Mouse (Mus musculus) limb, embryonic 15.5 days (tissue): ENCODE data around the gene Myh2. TPM values are rescaled to one million over a fixed set of nuclear protein-coding genes. Genes with fewer than 3 reads are reported as not detected.

Source experiments
- ATAC-seq: fragments of 200-750 bp; cut with Nextera tagmentation; 2 replicates; pipeline ENCODE4 v1.8.0; 2017; ENCODE audit warnings: low read depth, moderate TSS enrichment; ENCODE audit not compliant: insufficient number of reproducible peaks, low FRiP score, low TSS enrichment
- H3K27ac ChIP-seq: fragments of 300-500 bp; sonication (generic); 2 replicates; pipeline ENCODE4 v1.5.1; 2015; ENCODE audit warnings: moderate library complexity, mild to moderate bottlenecking, inconsistent platforms
- H3K27me3 ChIP-seq: fragments of 300-500 bp; sonication (generic); 2 replicates; pipeline ENCODE4 v1.6.1; 2015; ENCODE audit warnings: inconsistent platforms
- H3K36me3 ChIP-seq: fragments of 300-500 bp; sonication (generic); 2 replicates; pipeline ENCODE4 v1.6.1; 2015; ENCODE audit warnings: inconsistent platforms
- H3K4me1 ChIP-seq: fragments of 300-500 bp; sonication (generic); 2 replicates; pipeline ENCODE4 v1.6.1; 2015; ENCODE audit warnings: inconsistent platforms
- H3K4me2 ChIP-seq: fragments of 300-500 bp; sonication (generic); 2 replicates; pipeline ENCODE4 v1.6.1; 2015; ENCODE audit warnings: mild to moderate bottlenecking, inconsistent platforms
- H3K4me3 ChIP-seq: fragments of 300-500 bp; sonication (generic); 2 replicates; pipeline ENCODE4 v1.5.1; 2015; ENCODE audit warnings: mild to moderate bottlenecking, inconsistent platforms
- H3K9ac ChIP-seq: fragments of 300-500 bp; sonication (generic); 2 replicates; pipeline ENCODE4 v1.6.1; 2015; ENCODE audit warnings: inconsistent platforms
- H3K9me3 ChIP-seq: fragments of 300-500 bp; sonication (generic); 2 replicates; pipeline ENCODE4 v1.6.1; 2016; ENCODE audit warnings: inconsistent platforms
- WGBS: fragments of 180-500 bp; shearing (Covaris S2); methylation state at CpG from one replicate; pipeline ENCODE4 v1.1.7; 2015; 5-methylcytosine and 5-hydroxymethylcytosine counted together
- polyA plus RNA-seq: library from polyadenylated mRNA; unstranded; fragments of >200 nt; fragmentation: Nextera tagmentation; extraction: Ambion mirVana; gene quantifications from 2 replicates; pipeline ENCODE4 v1.2.1, GENCODE M21; 2015

Gene Myh2
- polyA plus RNA-seq, 1 experiment from 2014 or later: 0.27 TPM

DNA sequence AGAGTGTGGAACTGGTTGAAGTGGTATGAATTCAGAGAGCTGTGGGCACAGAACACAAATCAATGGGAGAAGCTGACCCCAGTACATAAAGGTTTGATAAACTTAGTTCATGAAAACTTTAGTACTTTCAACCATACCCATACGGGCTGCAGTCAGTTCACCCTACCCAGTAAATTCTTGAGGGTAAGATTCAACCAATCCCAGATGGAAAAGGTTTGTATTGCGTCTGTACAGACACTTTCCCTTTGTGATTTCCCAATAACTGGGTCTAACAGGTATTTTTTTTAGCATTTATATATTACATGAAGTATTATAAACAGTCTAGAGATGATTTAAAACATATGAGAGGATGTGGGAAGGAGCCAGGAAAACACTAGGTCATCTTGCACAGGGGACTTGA, 15.2 kb upstream of the Myh2 start:
- Histone ChIP-seq H3K9ac (no peak overlapping the region), H3K4me1 (peaks cover 3% of the 10 kb centered on the region; the same call in 1 of the 2 replicates), H3K9me3 (no peaks in the 10 kb centered on the region), H3K4me3 (no peak overlapping the region), H3K36me3 (no peaks in the 10 kb centered on the region), H3K27me3 (no peaks in the 10 kb centered on the region), H3K27ac (no peak overlapping the region), H3K4me2 (no peak overlapping the region)
- WGBS: 55% methylated on average over 2 of the region's 2 CpGs
- no peak for ATAC-seq

DNA sequence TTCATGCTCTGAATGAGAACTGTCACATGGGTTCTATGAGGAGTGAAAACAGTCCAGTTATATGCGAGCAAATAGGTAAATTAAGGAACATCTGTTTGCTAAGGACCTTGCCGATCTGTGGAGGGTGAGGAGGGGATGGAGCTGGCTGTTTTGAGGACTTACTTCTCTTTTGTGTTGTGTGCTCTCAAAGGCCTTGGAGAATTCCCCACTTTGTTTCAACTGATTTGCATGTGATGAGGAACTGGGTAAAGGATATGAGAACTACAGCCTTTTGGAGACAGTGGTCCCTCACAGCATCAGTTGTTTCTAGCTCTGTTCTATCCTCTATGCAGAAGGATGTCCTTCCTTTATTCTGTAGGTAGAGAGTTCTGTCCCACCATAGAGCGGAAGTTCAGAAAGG, 10.7 kb upstream of the Myh2 start:
- no peaks in the 10 kb centered on the region for H3K9me3 ChIP-seq

DNA sequence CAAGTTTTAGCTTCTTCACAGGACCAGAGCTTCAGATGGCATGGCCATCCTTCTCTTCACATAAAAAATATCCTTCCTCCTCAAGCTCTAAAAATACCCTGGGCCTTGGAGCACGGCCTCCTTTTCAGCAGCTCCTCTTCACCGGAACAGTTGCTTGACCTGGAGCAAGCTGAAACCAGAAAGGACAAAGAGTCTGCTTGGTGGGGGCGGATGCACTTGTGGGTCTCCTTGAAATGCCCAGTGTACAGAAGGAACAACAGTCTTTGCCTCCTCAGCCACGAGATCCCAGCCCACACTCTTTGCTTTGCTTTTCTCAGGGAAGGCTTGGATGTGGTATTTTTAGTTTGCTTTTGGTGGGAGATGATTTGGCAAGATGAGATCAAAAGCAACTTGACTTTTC, 7.1 kb upstream of the Myh2 start:
- WGBS: 83% methylated on average over 4 of the region's 4 CpGs
- ATAC-seq: no peak
- H3K36me3 ChIP-seq: no peaks in the 10 kb centered on the region

More for the DNA sequence above, 10.7 kb upstream of the Myh2 start:
- no peak overlapping the region for H3K4me2 ChIP-seq
- no peaks in the 10 kb centered on the region for H3K4me1 ChIP-seq
- no peaks in the 10 kb centered on the region for H3K36me3 ChIP-seq
- H3K4me3 ChIP-seq: no peak overlapping the region
- no peak for ATAC-seq
- no peak overlapping the region for H3K9ac ChIP-seq
- no peaks in the 10 kb centered on the region for H3K27me3 ChIP-seq
- no peak overlapping the region for H3K27ac ChIP-seq
- whole genome bisulfite sequencing: 81% methylated on average over 3 of the region's 3 CpGs

DNA sequence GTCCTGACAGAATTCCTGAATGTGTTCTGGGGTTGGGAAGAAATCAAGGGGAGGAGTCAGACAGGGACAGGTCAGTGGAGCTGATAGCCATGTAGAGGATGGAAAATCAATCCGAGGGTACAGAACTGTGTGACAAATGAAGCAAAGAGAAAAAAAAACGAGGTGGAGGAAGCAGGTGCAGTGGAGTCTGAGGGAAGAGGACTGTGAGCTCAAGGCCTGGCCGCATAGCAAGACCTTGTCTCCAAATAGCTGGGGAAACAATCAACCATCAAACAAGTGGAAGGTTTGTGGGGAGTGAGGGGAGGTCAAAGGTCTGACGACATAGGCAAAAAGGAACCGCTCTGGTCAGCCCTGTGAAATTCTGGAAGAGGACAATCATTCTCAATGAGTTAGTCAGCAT, 6.0 kb upstream of the Myh2 start:
- H3K27ac ChIP-seq: no peak overlapping the region
- no peak overlapping the region for H3K9ac ChIP-seq
- ATAC-seq: no peak
- no peaks in the 10 kb centered on the region for H3K9me3 ChIP-seq
- no peaks in the 10 kb centered on the region for H3K36me3 ChIP-seq
- no peaks in the 10 kb centered on the region for H3K4me1 ChIP-seq
- H3K4me3 ChIP-seq: no peak overlapping the region
- H3K27me3 ChIP-seq: no peaks in the 10 kb centered on the region
- 60% methylated on average over 5 of the region's 5 CpGs for WGBS
- no peak overlapping the region for H3K4me2 ChIP-seq

More for the DNA sequence above, 7.1 kb upstream of the Myh2 start:
- H3K27me3 ChIP-seq: no peaks in the 10 kb centered on the region
- no peaks in the 10 kb centered on the region for H3K4me1 ChIP-seq
- H3K4me2 ChIP-seq: no peak overlapping the region
- no peaks in the 10 kb centered on the region for H3K9me3 ChIP-seq
- H3K9ac ChIP-seq: no peak overlapping the region
- no peak overlapping the region for H3K27ac ChIP-seq
- no peak overlapping the region for H3K4me3 ChIP-seq

DNA sequence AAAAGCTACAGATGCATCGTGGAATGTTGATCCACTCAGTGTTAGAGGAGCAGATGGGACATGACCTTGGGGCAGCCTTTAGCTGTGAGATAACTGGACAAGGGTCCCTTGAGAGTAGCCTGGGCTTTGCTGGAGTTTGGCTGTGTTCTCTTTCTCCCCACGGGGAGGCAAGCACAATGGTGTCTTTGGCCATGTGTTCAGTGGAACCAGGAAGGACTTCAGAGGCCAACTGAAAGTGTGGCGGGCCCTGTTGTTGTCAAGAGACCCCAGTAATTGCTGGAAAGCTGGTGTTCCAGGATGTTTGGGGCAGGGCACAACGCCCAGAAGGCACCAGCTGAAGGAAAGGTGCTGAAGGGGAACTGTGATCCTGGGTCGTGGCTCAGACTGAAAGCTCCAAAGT, 1.5 kb upstream of the Myh2 start:
- Histone ChIP-seq H3K36me3 (no peaks in the 10 kb centered on the region), H3K9ac (no peak overlapping the region), H3K27ac (no peak overlapping the region), H3K4me3 (no peak overlapping the region), H3K9me3 (no peaks in the 10 kb centered on the region), H3K4me1 (no peaks in the 10 kb centered on the region), H3K4me2 (no peak overlapping the region), H3K27me3 (no peaks in the 10 kb centered on the region)
- 57% methylated on average over 5 of the region's 5 CpGs for WGBS
- ATAC-seq: no peak

DNA sequence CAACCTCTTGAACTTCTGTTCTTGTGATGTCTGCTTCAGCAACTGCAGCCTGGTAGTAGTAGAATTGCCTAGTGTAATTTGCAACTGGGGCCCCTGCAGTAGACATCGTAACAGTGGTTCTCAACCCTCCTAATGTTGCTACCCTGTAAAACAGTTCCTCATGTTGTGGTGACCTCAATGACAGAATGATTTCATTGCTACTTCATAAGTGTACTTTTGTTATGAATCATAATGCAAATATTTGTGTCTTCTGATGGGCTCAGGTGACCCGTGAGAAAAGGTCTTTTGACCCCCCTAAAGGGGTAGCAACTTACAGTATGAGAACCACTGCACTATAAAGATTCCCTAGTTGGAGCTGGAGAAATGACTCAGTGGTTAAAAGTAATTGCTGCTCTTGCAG, 1.6 kb downstream of the Myh2 start:
- Histone ChIP-seq H3K9ac (no peak overlapping the region), H3K27ac (no peak overlapping the region)
- WGBS: 82% methylated on average over 2 of the region's 2 CpGs

DNA sequence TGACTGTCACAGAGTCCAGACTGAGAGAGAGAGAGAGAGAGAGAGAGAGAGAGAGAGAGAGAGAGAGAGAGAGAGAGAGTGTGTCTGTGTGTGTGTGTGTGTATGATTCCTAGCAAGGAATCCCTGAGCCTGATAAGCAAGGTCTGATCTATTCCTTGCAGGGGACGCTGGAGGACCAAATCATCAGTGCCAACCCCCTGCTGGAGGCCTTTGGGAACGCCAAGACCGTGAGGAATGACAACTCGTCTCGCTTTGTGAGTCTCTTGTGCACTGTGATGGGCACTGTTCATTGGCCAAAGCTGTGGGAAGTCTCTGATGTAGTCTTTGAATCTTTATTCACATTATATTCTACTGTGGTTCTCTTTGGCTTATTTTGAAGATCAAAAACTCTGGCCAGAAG, 5.5 kb downstream of the Myh2 start:
- no peak overlapping the region for H3K27ac ChIP-seq
- H3K27me3 ChIP-seq: no peaks in the 10 kb centered on the region; the same call in 1 of the 2 replicates
- H3K36me3 ChIP-seq: no peaks in the 10 kb centered on the region
- H3K4me1 ChIP-seq: no peaks in the 10 kb centered on the region
- no peaks in the 10 kb centered on the region for H3K9me3 ChIP-seq
- no peak overlapping the region for H3K4me2 ChIP-seq
- no peak for ATAC-seq
- H3K4me3 ChIP-seq: no peak overlapping the region
- H3K9ac ChIP-seq: no peak overlapping the region
- 63% methylated on average over 5 of the region's 5 CpGs for WGBS

More for the DNA sequence above, 1.6 kb downstream of the Myh2 start:
- Histone ChIP-seq H3K36me3 (no peaks in the 10 kb centered on the region), H3K27me3 (no peaks in the 10 kb centered on the region), H3K4me2 (no peak overlapping the region), H3K9me3 (no peaks in the 10 kb centered on the region), H3K4me1 (no peaks in the 10 kb centered on the region), H3K4me3 (no peak overlapping the region)
- ATAC-seq: no peak

DNA sequence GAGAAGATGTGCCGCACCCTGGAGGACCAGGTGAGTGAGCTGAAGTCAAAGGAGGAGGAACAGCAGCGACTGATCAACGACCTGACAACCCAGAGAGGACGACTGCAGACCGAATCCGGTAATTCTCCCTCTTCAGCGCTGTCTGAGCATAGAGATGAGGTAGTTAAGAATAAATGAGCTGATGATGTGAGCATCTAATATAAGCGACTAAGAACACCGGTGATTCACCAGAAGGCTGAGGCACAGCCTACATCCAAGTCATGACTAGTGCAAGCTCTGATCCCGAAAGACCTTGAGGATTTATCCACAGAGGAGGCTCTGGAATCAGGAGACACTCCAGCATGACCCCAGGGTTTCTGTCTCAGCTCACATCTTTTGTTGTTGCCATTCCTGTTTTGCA, 19.5 kb downstream of the Myh2 start:
- Histone ChIP-seq H3K9ac (no peak overlapping the region), H3K4me1 (no peaks in the 10 kb centered on the region), H3K4me2 (no peak overlapping the region), H3K27me3 (no peaks in the 10 kb centered on the region), H3K4me3 (no peak overlapping the region), H3K9me3 (no peaks in the 10 kb centered on the region), H3K27ac (no peak overlapping the region), H3K36me3 (no peaks in the 10 kb centered on the region)
- no peak for ATAC-seq
- WGBS: 80% methylated on average over 10 of the region's 10 CpGs

DNA sequence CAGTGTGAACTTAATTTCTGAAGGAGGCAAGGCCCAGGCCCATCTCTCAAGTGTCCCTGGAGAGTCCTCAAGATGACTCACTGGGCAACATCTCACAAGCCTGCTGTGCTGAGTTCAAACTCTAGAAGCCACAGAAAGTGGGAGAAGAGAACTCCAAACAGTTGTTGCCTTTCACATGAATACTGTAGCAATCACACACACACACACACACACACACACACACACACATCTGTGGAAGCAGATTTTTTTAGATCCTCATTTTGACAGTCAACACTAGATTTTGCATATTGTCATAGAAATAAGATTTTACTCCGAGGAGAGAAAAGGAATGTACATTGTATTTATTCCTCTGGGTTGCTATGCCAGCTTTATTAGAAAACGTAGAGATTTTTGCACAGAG, 20.0 kb downstream of the Myh2 start:
- H3K36me3 ChIP-seq: no peaks in the 10 kb centered on the region
- no peak overlapping the region for H3K9ac ChIP-seq
- no peak overlapping the region for H3K27ac ChIP-seq
- no peaks in the 10 kb centered on the region for H3K9me3 ChIP-seq
- H3K4me2 ChIP-seq: no peak overlapping the region
- H3K4me3 ChIP-seq: no peak overlapping the region
- no peaks in the 10 kb centered on the region for H3K27me3 ChIP-seq
- 80% methylated on average over 2 of the region's 2 CpGs for WGBS
- H3K4me1 ChIP-seq: no peaks in the 10 kb centered on the region
- no peak for ATAC-seq

DNA sequence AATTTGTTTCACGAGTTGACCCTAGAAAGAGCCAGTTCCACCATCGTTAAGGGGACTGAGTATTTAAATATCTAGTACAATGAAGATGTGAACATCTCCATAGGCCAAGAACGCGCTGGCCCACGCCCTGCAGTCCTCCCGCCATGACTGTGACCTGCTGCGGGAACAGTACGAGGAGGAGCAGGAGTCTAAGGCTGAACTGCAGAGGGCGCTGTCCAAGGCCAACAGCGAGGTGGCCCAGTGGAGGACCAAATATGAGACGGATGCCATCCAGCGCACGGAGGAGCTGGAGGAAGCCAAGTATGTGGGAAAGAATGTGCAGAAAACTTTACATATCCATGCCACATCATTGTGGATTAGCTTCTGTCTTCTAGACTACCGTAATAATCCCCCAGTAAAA, 20.7 kb downstream of the Myh2 start:
- no peaks in the 10 kb centered on the region for H3K36me3 ChIP-seq
- H3K9ac ChIP-seq: no peak overlapping the region
- H3K27me3 ChIP-seq: no peaks in the 10 kb centered on the region
- no peak overlapping the region for H3K4me3 ChIP-seq
- H3K4me2 ChIP-seq: no peak overlapping the region
- H3K9me3 ChIP-seq: no peaks in the 10 kb centered on the region
- ATAC-seq: no peak
- WGBS: 84% methylated on average over 14 of the region's 14 CpGs
- H3K27ac ChIP-seq: no peak overlapping the region
- H3K4me1 ChIP-seq: no peaks in the 10 kb centered on the region

DNA sequence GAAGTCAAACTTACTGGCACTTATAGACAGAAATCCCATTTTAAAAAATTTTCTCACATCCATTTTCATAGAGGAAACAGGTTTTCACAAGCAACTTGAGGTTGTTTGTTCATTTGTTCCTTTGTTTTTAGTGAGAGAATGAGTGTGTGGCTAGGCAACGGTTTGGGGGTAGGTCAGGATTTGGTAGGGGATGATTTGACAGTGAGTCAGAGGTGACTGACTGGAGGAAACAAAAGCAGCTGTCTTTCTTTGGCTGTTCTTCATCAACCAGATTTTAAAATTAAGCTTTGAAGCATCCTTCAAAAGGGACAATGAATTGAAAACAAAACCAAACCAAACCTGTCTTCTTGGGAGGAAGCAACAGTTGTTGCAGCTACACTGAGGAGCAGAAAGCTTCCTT, 28.5 kb downstream of the Myh2 start:
- WGBS: 47% methylated on average over 1 of the region's 1 CpGs
- H3K4me2 ChIP-seq: no peak overlapping the region
- H3K9ac ChIP-seq: no peak overlapping the region
- no peak overlapping the region for H3K27ac ChIP-seq
- ATAC-seq: no peak
- no peak overlapping the region for H3K4me3 ChIP-seq
- H3K36me3 ChIP-seq: no peaks in the 10 kb centered on the region
- no peaks in the 10 kb centered on the region for H3K9me3 ChIP-seq
- no peaks in the 10 kb centered on the region for H3K27me3 ChIP-seq
- no peaks in the 10 kb centered on the region for H3K4me1 ChIP-seq

DNA sequence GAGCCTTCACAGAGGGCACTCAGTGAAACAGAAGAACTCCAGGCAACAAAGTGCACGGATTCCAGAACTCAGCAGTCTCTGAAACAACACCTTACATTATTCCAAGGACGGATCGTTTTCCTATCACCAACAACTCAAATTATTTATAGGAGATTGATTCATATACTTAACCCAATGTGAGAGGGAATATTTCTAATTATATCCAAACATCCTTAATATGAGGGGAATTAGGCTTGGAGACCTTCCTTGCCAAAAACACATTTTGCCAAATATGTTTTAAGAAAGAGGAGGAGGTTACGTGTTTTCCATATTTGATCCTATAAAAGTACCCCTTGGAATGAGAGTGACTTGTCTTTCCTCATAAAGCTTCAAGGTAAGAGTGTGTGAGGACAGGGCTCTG, 28.9 kb downstream of the Myh2 start, which contains the start of gene Myh1:
Gene Myh1 (plus strand): TSS at position 301 of the 400 bp plus-strand sequence.
- 66% methylated on average over 4 of the region's 4 CpGs for WGBS
- Histone ChIP-seq H3K27me3 (no peaks in the 10 kb centered on the region), H3K4me1 (no peaks in the 10 kb centered on the region), H3K36me3 (no peaks in the 10 kb centered on the region), H3K4me2 (no peak within 1 kb of the TSS), H3K9me3 (no peaks in the 10 kb centered on the region), H3K4me3 (no peak within 1 kb of the TSS), H3K9ac (no peak within 1 kb of the TSS), H3K27ac (no peak within 1 kb of the TSS)
- ATAC-seq: no peak

DNA sequence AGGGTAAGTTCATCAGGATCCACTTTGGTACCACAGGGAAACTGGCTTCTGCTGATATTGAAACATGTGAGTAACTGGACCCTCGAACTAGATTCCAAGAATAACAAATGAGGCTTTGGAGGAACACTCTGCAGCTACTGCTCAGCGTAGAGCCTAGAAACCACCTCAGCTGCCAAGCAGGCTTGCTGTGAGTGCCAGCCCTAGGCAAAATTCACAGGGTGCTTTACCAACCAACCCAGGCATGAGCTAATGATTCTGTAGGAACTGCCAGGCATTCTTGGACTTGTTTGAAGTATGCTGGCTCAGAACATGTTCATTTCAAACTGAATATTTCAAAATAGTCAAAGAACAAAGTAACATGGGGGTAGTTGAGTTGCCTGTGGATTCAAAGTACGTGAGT, 33.9 kb downstream of the Myh2 start:
- 55% methylated on average over 3 of the region's 3 CpGs for WGBS
- Histone ChIP-seq H3K9ac (no peak overlapping the region), H3K27ac (no peak overlapping the region), H3K4me3 (no peak overlapping the region), H3K36me3 (no peaks in the 10 kb centered on the region), H3K27me3 (no peaks in the 10 kb centered on the region), H3K4me2 (no peak overlapping the region), H3K4me1 (no peaks in the 10 kb centered on the region), H3K9me3 (no peaks in the 10 kb centered on the region)
- no peak for ATAC-seq
